Mouse (Mus musculus) olfactory bulb, adult 2 months (tissue): ENCODE results near the gene Tssk1. TPM values are rescaled to one million over a fixed set of nuclear protein-coding genes. Genes with fewer than 3 reads are reported as not detected.

Source experiments
- H3K27ac ChIP-seq: fragments of 200-500 bp; 2 replicates; pipeline ENCODE4 v1.5.1; 2012; ENCODE audit warnings: low read depth, low read length; ENCODE audit not compliant: insufficient read depth
- H3K4me1 ChIP-seq: fragments of 200-500 bp; 2 replicates; pipeline ENCODE4 v1.6.1; 2012; ENCODE audit warnings: low read length; ENCODE audit not compliant: control insufficient read depth, insufficient read depth
- H3K4me3 ChIP-seq: fragments of 200-500 bp; 2 replicates; pipeline ENCODE4 v1.5.1; 2012; ENCODE audit warnings: mild to moderate bottlenecking, low read depth, low read length, moderate library complexity; ENCODE audit not compliant: insufficient read depth
- CTCF ChIP-seq: fragments of 200-500 bp; IDR thresholded peaks from 2 replicates; pipeline ENCODE4 v1.5.1; 2012; ENCODE audit warnings: low read depth, mild to moderate bottlenecking, low read length, moderate library complexity; ENCODE audit not compliant: insufficient read depth
- POLR2A ChIP-seq: fragments of 200-500 bp; IDR thresholded peaks from 2 replicates; pipeline ENCODE4 v1.6.1; 2012; ENCODE audit warnings: mild to moderate bottlenecking, low read depth, low read length, moderate library complexity; ENCODE audit not compliant: insufficient read depth
- WGBS: fragments of 180-500 bp; shearing (Covaris S2); methylation state at CpG from one replicate; pipeline ENCODE4 v1.1.7; 2018; 5-methylcytosine and 5-hydroxymethylcytosine counted together
- polyA plus RNA-seq: library from polyadenylated mRNA; stranded (reverse); fragments of >200 nt; gene quantifications from 2 replicates; pipeline ENCODE4 v1.2.4, GENCODE M21; 2012; ENCODE audit warnings: low replicate concordance; ENCODE audit not compliant: missing spikeins, insufficient read depth, insufficient read length

The Tssk1 gene
- polyA plus RNA-seq, result not detected in 2 replicates

- H3K4me1 ChIP-seq, result peaks cover 9% of the 10 kb centered on the region
- H3K27ac ChIP-seq, result no peak within 1 kb of the TSS
- TF ChIP-seq POLR2A (no peak), CTCF (no peak)
- WGBS, result 88% methylated on average over 2 of the region's 2 CpGs
- no peak within 1 kb of the TSS for H3K4me3 ChIP-seq
Observed at GRCm38 (mm10) chr16:17893923-17894322, at the start of gene Tssk1. Tssk1 (plus strand) TSS chr16:17894223.

GRCm38 (mm10) chr16:17848431-17848830 lies 45.6 kb upstream of the Tssk1 start:
- Histone ChIP-seq H3K4me1 (no peaks in the 10 kb centered on the region), H3K4me3 (no peak overlapping the region), H3K27ac (no peak overlapping the region)
- TF ChIP-seq POLR2A, result no peak
- TF ChIP-seq CTCF, result no peak
- 92% methylated on average over 6 of the region's 6 CpGs for WGBS

- 22% methylated on average over 1 of the region's 1 CpGs for WGBS
- TF ChIP-seq POLR2A, result no peak
- TF ChIP-seq CTCF, result no peak
- Histone ChIP-seq H3K27ac (no peak overlapping the region), H3K4me3 (no peak overlapping the region), H3K4me1 (no peaks in the 10 kb centered on the region)
Observed at GRCm38 (mm10) chr16:17848928-17849327, 45.1 kb upstream of the Tssk1 start.

- H3K27ac ChIP-seq, result no peak overlapping the region
- no peaks in the 10 kb centered on the region for H3K4me1 ChIP-seq
- no peak overlapping the region for H3K4me3 ChIP-seq
- 85% methylated on average over 6 of the region's 6 CpGs for WGBS
- TF ChIP-seq POLR2A, result no peak
- TF ChIP-seq CTCF, result no peak
Observed at GRCm38 (mm10) chr16:17849486-17849885, 44.5 kb upstream of the Tssk1 start.

- no peak overlapping the region for H3K27ac ChIP-seq
- WGBS, result 93% methylated on average over 5 of the region's 5 CpGs
- no peaks in the 10 kb centered on the region for H3K4me1 ChIP-seq
- TF ChIP-seq POLR2A (no peak), CTCF (no peak)
- H3K4me3 ChIP-seq, result no peak overlapping the region
Observed at GRCm38 (mm10) chr16:17851331-17851730, 42.7 kb upstream of the Tssk1 start.

- Histone ChIP-seq H3K4me3 (no peak overlapping the region), H3K27ac (no peak overlapping the region), H3K4me1 (no peaks in the 10 kb centered on the region)
- 92% methylated on average over 1 of the region's 1 CpGs for WGBS
- no peak for TF ChIP-seq CTCF
- no peak for TF ChIP-seq POLR2A
Observed at GRCm38 (mm10) chr16:17851860-17852259, 42.2 kb upstream of the Tssk1 start.

GRCm38 (mm10) chr16:17853263-17853662 lies 40.8 kb upstream of the Tssk1 start:
- 91% methylated on average over 2 of the region's 2 CpGs for WGBS
- no peak overlapping the region for H3K27ac ChIP-seq
- no peaks in the 10 kb centered on the region for H3K4me1 ChIP-seq
- TF ChIP-seq CTCF (no peak), POLR2A (no peak)
- no peak overlapping the region for H3K4me3 ChIP-seq

- 90% methylated on average over 7 of the region's 7 CpGs for WGBS
- H3K27ac ChIP-seq, result no peak overlapping the region
- TF ChIP-seq POLR2A (no peak), CTCF (no peak)
- H3K4me1 ChIP-seq, result peaks cover 5% of the 10 kb centered on the region; the same call in 1 of the 2 replicates
- no peak overlapping the region for H3K4me3 ChIP-seq
Observed at GRCm38 (mm10) chr16:17857157-17857556, 36.9 kb upstream of the Tssk1 start.

- TF ChIP-seq CTCF (no peak), POLR2A (no peak)
- Histone ChIP-seq H3K4me3 (no peak overlapping the region), H3K4me1 (peaks cover 7% of the 10 kb centered on the region; the same call in 1 of the 2 replicates), H3K27ac (no peak overlapping the region)
Observed at GRCm38 (mm10) chr16:17858592-17858991, 35.4 kb upstream of the Tssk1 start.

GRCm38 (mm10) chr16:17865293-17865692 lies 28.7 kb upstream of the Tssk1 start:
- 96% methylated on average over 2 of the region's 2 CpGs for WGBS
- no peak for TF ChIP-seq CTCF
- TF ChIP-seq POLR2A, result no peak
- Histone ChIP-seq H3K4me3 (no peak overlapping the region), H3K4me1 (peaks cover 5% of the 10 kb centered on the region; the same call in 1 of the 2 replicates), H3K27ac (no peak overlapping the region)
